Mouse (Mus musculus) stomach, embryonic 14.5 days (tissue): ENCODE measurements around the gene Rfc4. TPM values are rescaled to one million over a fixed set of nuclear protein-coding genes. Genes with fewer than 3 reads are reported as not detected.

ENCODE experiments used
- ATAC-seq: fragments of 200-750 bp; cut with Nextera tagmentation; 2 replicates; pipeline ENCODE4 v1.8.0; 2017; ENCODE audit warnings: low read depth, moderate TSS enrichment; ENCODE audit not compliant: insufficient number of reproducible peaks, insufficient read depth, low FRiP score
- H3K27ac ChIP-seq: fragments of 300-500 bp; sonication (generic); 2 replicates; pipeline ENCODE4 v1.5.1; 2014; ENCODE audit warnings: mild to moderate bottlenecking, low read length, moderate library complexity, mixed read lengths
- H3K27me3 ChIP-seq: fragments of 300-500 bp; sonication (generic); 2 replicates; pipeline ENCODE4 v1.6.1; 2014; ENCODE audit warnings: low read length, control low read depth, mixed read lengths; ENCODE audit not compliant: control insufficient read depth, insufficient read depth
- H3K36me3 ChIP-seq: fragments of 300-500 bp; sonication (generic); 2 replicates; pipeline ENCODE4 v1.6.1; 2014; ENCODE audit warnings: mild to moderate bottlenecking, control low read depth, low read length, moderate library complexity, mixed read lengths; ENCODE audit not compliant: control insufficient read depth, insufficient read depth
- H3K4me1 ChIP-seq: fragments of 300-500 bp; sonication (generic); 2 replicates; pipeline ENCODE4 v1.6.1; 2014; ENCODE audit warnings: low read length, control low read depth, mixed read lengths; ENCODE audit not compliant: control insufficient read depth, insufficient read depth
- H3K4me2 ChIP-seq: fragments of 300-500 bp; sonication (generic); replicated peaks from 2 replicates; pipeline ENCODE4 v1.6.1; 2014; ENCODE audit warnings: low read depth, low read length, control low read depth
- H3K4me3 ChIP-seq: fragments of 300-500 bp; sonication (generic); 2 replicates; pipeline ENCODE4 v1.5.1; 2014; ENCODE audit warnings: low read depth, low read length, control low read depth
- H3K9ac ChIP-seq: fragments of 300-500 bp; sonication (generic); replicated peaks from 2 replicates; pipeline ENCODE4 v1.6.1; 2014; ENCODE audit warnings: low read depth, mild to moderate bottlenecking, control low read depth, low read length, moderate library complexity, mixed read lengths
- H3K9me3 ChIP-seq: fragments of 300-500 bp; sonication (generic); 2 replicates; pipeline ENCODE4 v1.6.1; 2016; ENCODE audit warnings: low read depth, low read length, control low read depth; ENCODE audit not compliant: control insufficient read depth
- WGBS: fragments of 180-500 bp; shearing (Covaris S2); extraction: QIAGEN DNeasy Blood & Tissue Kit; methylation state at CpG from one replicate; pipeline ENCODE4 v1.1.7; 2014; 5-methylcytosine and 5-hydroxymethylcytosine counted together
- polyA plus RNA-seq: library from polyadenylated mRNA; unstranded; fragments of >200 nt; fragmentation: Nextera tagmentation; extraction: Ambion mirVana; gene quantifications from 2 replicates; pipeline ENCODE4 v1.2.1, GENCODE M21; 2014

Gene Rfc4
- polyA plus RNA-seq, 1 experiment from 2014 or later, result 121 TPM

DNA sequence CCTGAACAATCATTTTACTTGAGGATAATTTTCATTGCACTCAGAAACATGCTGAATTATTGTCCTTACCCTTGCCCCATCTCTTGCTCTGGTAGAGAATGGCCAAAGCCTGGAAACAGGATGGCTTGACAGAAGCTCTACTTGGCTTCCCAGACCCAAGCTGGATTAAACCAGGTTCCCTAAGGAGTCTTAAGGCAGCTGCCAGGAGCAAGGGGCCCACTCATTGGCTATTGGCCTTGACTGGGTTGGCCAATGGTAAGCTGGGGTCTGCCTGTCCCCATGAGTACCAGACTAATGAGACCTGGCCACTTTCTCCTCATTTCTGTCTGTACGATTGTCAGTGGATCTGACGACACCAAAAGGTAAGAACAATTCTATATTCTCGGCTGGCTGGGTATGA is 18.7 kb upstream of the Rfc4 start, which contains the start of gene Adipoq:
TSS of gene Adipoq (plus strand) at position 257 of the 400 bp plus-strand sequence.
- H3K4me1 ChIP-seq, result no peaks in the 10 kb centered on the region
- no peak for ATAC-seq

DNA sequence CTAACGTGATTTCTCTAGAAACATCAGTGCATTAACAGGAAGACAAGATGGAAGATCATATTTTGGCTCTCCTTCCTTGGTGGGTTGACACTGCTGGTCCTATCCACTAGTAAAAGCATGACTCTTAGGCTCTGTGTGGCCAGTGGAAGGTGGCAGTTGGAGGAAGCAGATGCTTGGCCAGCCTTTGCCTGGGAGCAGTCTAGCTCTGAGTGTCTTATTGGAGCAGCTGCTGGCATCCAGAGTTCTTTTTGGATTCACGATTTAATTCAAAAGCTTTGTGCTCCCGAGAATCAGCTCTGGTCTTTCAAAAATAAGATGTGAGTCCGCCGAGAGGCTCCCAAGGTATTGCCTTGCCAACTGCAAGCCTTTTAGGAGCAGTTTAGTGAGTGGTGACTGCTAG is 17.7 kb upstream of the Rfc4 start:
- Histone ChIP-seq H3K36me3 (no peaks in the 10 kb centered on the region), H3K27me3 (no peaks in the 10 kb centered on the region), H3K9me3 (no peaks in the 10 kb centered on the region), H3K4me1 (no peaks in the 10 kb centered on the region), H3K4me2 (no peak overlapping the region), H3K4me3 (no peak overlapping the region), H3K9ac (no peak overlapping the region), H3K27ac (no peak overlapping the region)
- WGBS, result 78% methylated on average over 5 of the region's 5 CpGs
- no peak for ATAC-seq

More for the DNA sequence above, 18.7 kb upstream of the Rfc4 start, which contains the start of gene Adipoq:
- 88% methylated on average over 3 of the region's 3 CpGs for WGBS
- H3K9ac ChIP-seq, result no peak within 1 kb of the TSS
- H3K27me3 ChIP-seq, result no peaks in the 10 kb centered on the region
- no peak within 1 kb of the TSS for H3K27ac ChIP-seq
- H3K4me3 ChIP-seq, result no peak within 1 kb of the TSS
- H3K36me3 ChIP-seq, result no peaks in the 10 kb centered on the region
- H3K4me2 ChIP-seq, result no peak within 1 kb of the TSS
- no peaks in the 10 kb centered on the region for H3K9me3 ChIP-seq

DNA sequence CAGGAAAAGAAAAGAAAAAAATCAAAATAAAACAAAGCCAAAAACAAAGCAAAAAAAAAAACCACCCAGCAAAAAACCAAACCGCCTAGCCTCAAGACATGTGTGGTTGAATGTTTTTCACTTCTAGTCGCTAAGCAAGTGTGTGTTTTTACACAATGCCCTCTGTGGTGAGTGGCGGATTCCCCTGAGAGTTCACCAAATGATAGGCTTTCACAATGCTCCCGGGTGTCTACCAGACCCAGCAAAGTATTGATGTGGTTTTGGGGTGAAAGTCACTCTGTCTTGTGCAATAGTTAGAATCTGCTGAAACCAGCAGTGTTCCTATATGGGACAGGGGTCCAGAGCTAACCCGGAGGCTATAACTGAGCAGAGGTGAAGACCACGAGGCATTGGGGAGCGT is 16.8 kb upstream of the Rfc4 start:
- Histone ChIP-seq H3K4me3 (no peak overlapping the region), H3K4me1 (no peaks in the 10 kb centered on the region), H3K9ac (no peak overlapping the region), H3K4me2 (no peak overlapping the region), H3K36me3 (no peaks in the 10 kb centered on the region), H3K27ac (no peak overlapping the region), H3K27me3 (no peaks in the 10 kb centered on the region), H3K9me3 (no peaks in the 10 kb centered on the region)
- WGBS, result 85% methylated on average over 7 of the region's 7 CpGs
- ATAC-seq, result no peak

DNA sequence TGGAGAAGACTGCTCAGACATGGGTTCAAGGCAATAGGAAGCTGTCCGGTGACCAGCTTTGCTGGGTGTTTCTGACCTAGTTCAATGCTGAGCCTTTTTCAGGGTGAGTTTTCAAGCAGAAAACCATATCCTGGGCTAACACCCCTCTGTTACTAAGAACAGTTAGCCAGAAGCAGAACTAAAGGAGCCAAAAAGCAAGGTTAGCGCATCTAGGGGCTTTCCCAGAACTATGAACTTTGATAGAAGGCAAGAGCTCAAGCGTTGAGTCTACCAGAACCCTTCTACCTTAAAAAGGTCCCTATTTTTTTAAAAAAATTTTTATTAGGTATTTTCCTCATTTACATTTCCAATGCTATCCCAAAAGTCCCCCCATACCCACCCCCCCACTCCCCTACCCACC is 13.4 kb upstream of the Rfc4 start:
- no peaks in the 10 kb centered on the region for H3K27me3 ChIP-seq
- H3K4me2 ChIP-seq, result no peak overlapping the region
- WGBS, result 94% methylated on average over 3 of the region's 3 CpGs

DNA sequence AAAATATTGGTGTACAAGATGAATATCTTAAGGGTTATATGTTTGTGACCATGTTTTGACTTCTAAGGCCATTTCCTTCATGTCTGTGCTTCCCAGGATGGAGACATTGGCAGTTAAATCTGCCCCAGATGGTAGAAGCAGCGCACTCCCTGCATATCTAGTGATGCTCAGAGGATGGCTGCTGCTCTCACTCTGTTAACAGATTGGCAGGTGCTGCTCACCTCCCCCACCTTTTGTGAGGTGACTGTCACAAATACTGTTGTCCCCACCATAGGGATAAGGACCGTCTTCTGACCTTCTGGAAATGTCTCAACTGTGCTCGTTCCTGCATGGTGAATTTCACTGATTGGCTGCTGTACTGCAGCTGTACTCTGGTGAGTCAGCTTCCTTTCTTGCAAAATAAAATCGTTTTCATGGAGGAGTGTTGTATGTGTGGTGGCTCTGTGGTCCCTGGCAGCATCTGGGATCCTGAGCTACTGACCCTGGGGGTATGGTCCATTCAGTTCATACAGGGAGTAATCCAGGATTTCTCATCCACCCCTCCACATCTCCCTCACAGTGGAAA is 9.0 kb upstream of the Rfc4 start:
- Histone ChIP-seq H3K9ac (no peak overlapping the region), H3K4me1 (no peaks in the 10 kb centered on the region), H3K4me3 (no peak overlapping the region), H3K4me2 (no peak overlapping the region), H3K27ac (no peak overlapping the region), H3K36me3 (no peaks in the 10 kb centered on the region), H3K27me3 (no peaks in the 10 kb centered on the region), H3K9me3 (no peaks in the 10 kb centered on the region)
- ATAC-seq, result no peak
- 63% methylated on average over 4 of the region's 4 CpGs for WGBS

More for the DNA sequence above, 13.4 kb upstream of the Rfc4 start:
- no peak overlapping the region for H3K27ac ChIP-seq
- H3K4me1 ChIP-seq, result no peaks in the 10 kb centered on the region
- no peaks in the 10 kb centered on the region for H3K36me3 ChIP-seq
- no peak overlapping the region for H3K4me3 ChIP-seq
- H3K9ac ChIP-seq, result no peak overlapping the region
- H3K9me3 ChIP-seq, result no peaks in the 10 kb centered on the region
- no peak for ATAC-seq

DNA sequence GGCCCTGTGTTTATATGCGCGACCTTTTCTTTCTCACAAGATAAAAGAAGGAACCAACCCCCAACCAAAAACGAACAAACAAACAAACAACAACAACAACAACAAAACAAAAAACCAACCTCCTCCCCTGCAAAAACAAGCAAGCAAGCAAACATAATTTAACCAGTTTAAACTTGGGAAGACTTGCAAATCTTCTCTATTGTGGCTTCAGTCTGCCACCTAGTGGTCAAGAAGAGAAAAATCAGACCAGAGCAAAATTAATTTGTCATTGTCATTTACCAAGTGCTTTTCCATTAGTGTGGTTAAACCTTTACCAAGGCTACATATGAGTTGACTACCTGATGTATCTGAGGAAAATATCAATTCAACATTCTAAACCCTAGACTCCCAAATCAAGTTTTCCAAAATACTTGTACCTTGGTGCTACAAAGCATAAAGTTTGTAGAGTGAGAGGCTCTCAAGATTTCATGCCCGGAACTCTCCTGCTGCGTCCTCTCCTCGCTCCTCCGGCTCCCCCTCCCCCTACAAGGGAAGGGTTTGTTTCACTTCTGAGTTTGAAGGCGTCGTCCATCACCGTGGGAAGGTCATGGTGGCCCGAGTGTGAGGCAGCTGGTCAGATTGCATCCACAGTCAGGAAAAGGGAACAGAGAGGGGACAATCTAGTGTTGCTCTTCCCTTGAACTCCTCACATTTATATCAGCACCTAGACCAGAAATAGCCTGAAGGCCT is 8.0 kb upstream of the Rfc4 start:
- 17% methylated on average over 11 of the region's 11 CpGs for WGBS
- ATAC-seq, result no peak

DNA sequence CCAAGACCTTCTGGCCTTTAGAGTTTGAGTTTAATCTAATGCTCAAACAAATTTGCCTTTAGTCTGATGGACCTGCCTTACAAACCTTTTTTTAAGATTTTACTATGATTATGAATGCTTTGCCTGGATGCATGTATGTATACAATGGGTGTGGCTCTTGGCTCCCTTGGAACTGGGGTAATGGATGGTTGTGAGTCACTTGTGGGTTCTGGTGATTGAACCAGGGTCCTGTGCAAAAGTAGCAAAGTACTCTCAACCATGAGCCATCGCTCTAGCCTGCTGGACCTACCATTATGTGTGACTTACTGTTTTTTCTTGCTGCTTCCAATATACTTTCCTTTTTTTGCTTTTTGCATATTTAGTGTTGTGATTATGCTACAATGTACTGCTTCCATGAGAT is 4.8 kb upstream of the Rfc4 start:
- Histone ChIP-seq H3K4me2 (no peak overlapping the region), H3K4me1 (peaks cover 4% of the 10 kb centered on the region; the same call in 1 of the 2 replicates), H3K27ac (no peak overlapping the region), H3K9ac (no peak overlapping the region), H3K9me3 (no peaks in the 10 kb centered on the region), H3K36me3 (no peaks in the 10 kb centered on the region), H3K27me3 (no peaks in the 10 kb centered on the region), H3K4me3 (no peak overlapping the region)
- WGBS, result 88% methylated on average over 1 of the region's 1 CpGs
- ATAC-seq, result no peak

More for the DNA sequence above, 8.0 kb upstream of the Rfc4 start:
- Histone ChIP-seq H3K4me1 (no peaks in the 10 kb centered on the region), H3K4me3 (no peak overlapping the region), H3K36me3 (no peaks in the 10 kb centered on the region), H3K9me3 (no peaks in the 10 kb centered on the region), H3K9ac (no peak overlapping the region), H3K4me2 (no peak overlapping the region), H3K27me3 (no peaks in the 10 kb centered on the region), H3K27ac (no peak overlapping the region)

DNA sequence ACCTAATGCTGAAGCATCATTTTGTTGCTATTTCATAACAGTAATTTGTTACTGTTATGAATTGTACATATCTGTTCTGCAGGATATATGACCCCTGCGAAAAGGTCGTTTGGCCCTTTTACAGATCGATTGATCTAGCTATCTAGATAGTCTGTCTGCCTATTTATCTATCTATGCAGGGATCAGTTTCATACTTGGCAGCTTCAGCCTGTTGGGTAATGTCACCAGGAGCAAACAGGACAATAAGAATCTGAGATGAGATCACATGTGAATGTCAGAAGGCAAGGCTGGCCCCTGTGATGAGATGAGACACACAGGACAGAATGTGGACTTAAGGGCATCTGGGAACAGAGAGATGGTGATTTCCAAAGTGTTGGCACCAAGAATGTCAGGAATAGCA is 2.8 kb upstream of the Rfc4 start:
- WGBS, result 88% methylated on average over 3 of the region's 3 CpGs

More for the DNA sequence above, 2.8 kb upstream of the Rfc4 start:
- Histone ChIP-seq H3K27me3 (no peaks in the 10 kb centered on the region), H3K4me2 (no peak overlapping the region), H3K9me3 (no peaks in the 10 kb centered on the region), H3K4me1 (peaks cover 10% of the 10 kb centered on the region), H3K9ac (no peak overlapping the region), H3K36me3 (no peaks in the 10 kb centered on the region), H3K27ac (no peak overlapping the region), H3K4me3 (no peak overlapping the region)
- ATAC-seq, result no peak
